Mouse (Mus musculus): ENCODE data around the gene Ucp3. TPM values are rescaled to one million over a fixed set of nuclear protein-coding genes. Genes with fewer than 3 reads are reported as not detected.

Gene Ucp3
- polyA plus RNA-seq, 1 experiment from 2014 or later = not detected

DNA sequence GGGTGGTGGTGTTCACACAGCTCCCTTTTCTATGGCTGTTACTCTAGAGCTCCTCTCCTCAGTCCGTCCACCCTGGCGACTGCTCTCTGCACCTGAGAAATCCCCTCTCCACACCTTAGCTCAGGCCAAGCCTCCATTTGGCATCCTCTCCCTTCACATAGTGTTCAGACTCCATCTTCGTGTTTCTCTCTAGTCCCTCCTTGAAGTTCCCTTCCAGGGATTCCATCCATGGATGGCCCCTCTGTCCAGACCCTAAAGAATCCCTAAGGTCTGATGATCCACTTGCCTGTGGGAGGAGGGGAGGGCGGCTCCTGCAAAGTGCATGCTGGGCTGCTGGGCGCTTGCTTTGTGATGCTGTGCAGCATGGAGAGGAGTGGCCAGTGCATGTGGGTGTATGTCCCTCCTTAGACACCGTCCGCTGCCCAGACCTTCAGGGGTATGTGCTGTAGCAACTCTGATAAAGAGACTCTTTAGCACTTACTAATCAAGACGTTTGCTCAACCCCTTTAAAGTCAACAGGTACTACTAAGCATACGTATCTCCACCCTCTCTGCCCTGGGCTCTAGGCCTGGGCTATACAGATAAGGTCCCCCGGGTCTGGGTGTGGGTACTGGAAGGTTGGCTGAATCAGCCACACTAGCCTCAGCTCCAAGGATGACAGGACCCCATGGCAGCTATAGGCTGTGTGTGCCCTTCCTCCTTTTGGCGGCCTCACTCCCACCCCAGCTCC is 5.8 kb upstream of the Ucp3 start:
- H3K27ac ChIP-seq (ENCODE audit: low read depth, low read length) = no peak overlapping the region
- H3K4me1 ChIP-seq (ENCODE audit: control insufficient read depth, insufficient read depth, low read length) = no peaks in the 10 kb centered on the region
- H3K27me3 ChIP-seq (replicated peaks; ENCODE audit: control insufficient read depth, insufficient read depth, low read length) = no peaks in the 10 kb centered on the region
- H3K4me2 ChIP-seq (ENCODE audit: low read length) = no peak overlapping the region
- H3K9me3 ChIP-seq (replicated peaks; ENCODE audit: control insufficient read depth, low read length) = no peaks in the 10 kb centered on the region
- DNase-seq (ENCODE audit: low spot score) = no peak
- peaks cover 48% of the 10 kb centered on the region for H3K36me3 ChIP-seq (ENCODE audit: control insufficient read depth, insufficient read depth, low read length)
- ATAC-seq = no peak
- no peak overlapping the region for H3K4me3 ChIP-seq (ENCODE audit: low read depth, low read length)
- 91% methylated on average over 11 of the region's 11 CpGs for WGBS
- H3K9ac ChIP-seq (ENCODE audit: low read length) = no peak overlapping the region

GRCm38 (mm10) chr7:100468761-100469160 is 4.0 kb upstream of the Ucp3 start:
- no peak for DNase-seq (ENCODE audit: low spot score)
- no peaks in the 10 kb centered on the region for H3K9me3 ChIP-seq (replicated peaks; ENCODE audit: control insufficient read depth, low read length)
- H3K36me3 ChIP-seq (ENCODE audit: control insufficient read depth, insufficient read depth, low read length) = peaks cover 42% of the 10 kb centered on the region
- no peak overlapping the region for H3K4me2 ChIP-seq (ENCODE audit: low read length)
- WGBS = 85% methylated on average over 6 of the region's 6 CpGs
- no peaks in the 10 kb centered on the region for H3K4me1 ChIP-seq (ENCODE audit: control insufficient read depth, insufficient read depth, low read length)
- no peak overlapping the region for H3K9ac ChIP-seq (ENCODE audit: low read length)
- no peak overlapping the region for H3K4me3 ChIP-seq (ENCODE audit: low read depth, low read length)
- no peaks in the 10 kb centered on the region for H3K27me3 ChIP-seq (replicated peaks; ENCODE audit: control insufficient read depth, insufficient read depth, low read length)
- H3K27ac ChIP-seq (ENCODE audit: low read depth, low read length) = no peak overlapping the region
- ATAC-seq = no peak

DNA sequence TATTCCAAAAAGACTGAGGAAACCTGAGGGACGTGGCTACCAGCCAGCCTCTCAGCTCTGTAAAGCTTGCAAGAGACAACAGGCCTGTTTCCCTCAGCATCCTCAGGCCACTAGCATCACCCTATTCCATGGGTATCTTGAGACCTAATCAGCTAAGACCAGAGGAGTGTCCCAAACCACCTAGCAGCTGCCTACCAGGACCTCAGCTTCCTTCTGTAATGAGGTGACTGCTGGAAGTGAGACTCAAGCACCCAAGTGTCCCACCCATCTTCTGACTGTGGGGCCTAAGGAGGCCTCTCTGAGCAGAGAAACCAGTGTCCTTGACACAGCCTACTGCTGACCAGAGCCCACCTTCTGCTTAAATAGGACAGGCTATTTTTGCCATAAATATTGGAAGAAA is 3.3 kb upstream of the Ucp3 start:
- no peak overlapping the region for H3K27ac ChIP-seq (ENCODE audit: low read depth, low read length)
- 83% methylated on average over 1 of the region's 1 CpGs for WGBS
- H3K9me3 ChIP-seq (replicated peaks; ENCODE audit: control insufficient read depth, low read length) = no peaks in the 10 kb centered on the region
- no peaks in the 10 kb centered on the region for H3K4me1 ChIP-seq (ENCODE audit: control insufficient read depth, insufficient read depth, low read length)
- no peak overlapping the region for H3K9ac ChIP-seq (ENCODE audit: low read length)
- DNase-seq (ENCODE audit: low spot score) (no peak), ATAC-seq (no peak)
- no peak overlapping the region for H3K4me2 ChIP-seq (ENCODE audit: low read length)
- H3K4me3 ChIP-seq (ENCODE audit: low read depth, low read length) = no peak overlapping the region
- H3K36me3 ChIP-seq (ENCODE audit: control insufficient read depth, insufficient read depth, low read length) = peaks cover 37% of the 10 kb centered on the region
- no peaks in the 10 kb centered on the region for H3K27me3 ChIP-seq (replicated peaks; ENCODE audit: control insufficient read depth, insufficient read depth, low read length)

DNA sequence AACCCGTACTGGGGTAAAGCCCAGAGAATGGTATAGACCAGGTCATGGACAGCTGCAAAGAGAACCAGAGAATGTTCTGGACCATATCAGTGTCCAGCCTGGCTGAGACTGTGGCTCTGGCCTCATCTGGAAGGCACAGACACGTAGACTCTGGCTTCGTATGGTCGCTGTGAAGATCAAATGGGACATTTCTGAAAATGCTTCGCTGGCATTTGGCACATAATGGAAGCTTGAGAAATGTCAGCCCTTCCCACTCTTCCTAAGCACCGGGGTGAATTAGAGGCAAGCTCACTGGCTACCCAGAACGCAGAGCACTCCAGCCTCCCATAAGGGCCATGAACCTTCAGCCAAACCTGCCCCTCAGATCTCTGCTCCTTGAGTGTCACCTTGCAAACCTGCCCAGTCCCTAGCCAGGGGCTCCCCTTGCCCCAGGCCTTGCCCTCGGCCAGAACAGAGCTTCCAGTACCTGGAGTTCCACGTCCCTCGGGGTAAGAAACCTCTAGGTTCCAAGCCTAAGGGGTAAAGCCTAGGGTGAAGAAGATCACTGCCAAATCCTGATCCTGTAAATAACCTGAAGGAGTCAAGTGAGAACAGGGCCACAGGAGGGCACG is 1.9 kb upstream of the Ucp3 start:
- 94% methylated on average over 11 of the region's 11 CpGs for WGBS

DNA sequence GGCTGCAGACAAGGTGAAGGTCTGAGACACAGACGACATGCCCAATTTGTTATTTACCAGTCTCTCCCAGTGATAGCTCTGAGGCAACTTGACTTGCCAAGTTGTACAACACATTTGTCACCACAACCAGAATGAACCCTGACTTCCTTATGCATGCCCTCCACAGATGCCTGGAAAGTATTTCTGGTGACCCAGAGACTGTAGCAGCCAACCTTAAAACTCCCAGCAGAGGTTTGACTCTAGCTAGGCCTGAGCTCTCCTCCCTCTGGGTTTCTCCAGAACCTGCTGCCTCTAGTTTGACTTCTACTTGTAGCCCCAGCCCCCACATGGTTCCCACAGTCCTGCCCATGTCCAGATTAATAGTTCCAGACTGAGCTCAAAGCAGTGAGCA is 1.4 kb upstream of the Ucp3 start:
- no peak overlapping the region for H3K4me3 ChIP-seq (ENCODE audit: low read depth, low read length)
- H3K36me3 ChIP-seq (ENCODE audit: control insufficient read depth, insufficient read depth, low read length) = peaks cover 25% of the 10 kb centered on the region
- no peaks in the 10 kb centered on the region for H3K4me1 ChIP-seq (ENCODE audit: control insufficient read depth, insufficient read depth, low read length)
- H3K27ac ChIP-seq (ENCODE audit: low read depth, low read length) = no peak overlapping the region
- H3K4me2 ChIP-seq (ENCODE audit: low read length) = no peak overlapping the region
- DNase-seq (ENCODE audit: low spot score) (no peak), ATAC-seq (no peak)
- WGBS = 100% methylated on average over 1 of the region's 1 CpGs
- H3K9ac ChIP-seq (ENCODE audit: low read length) = no peak overlapping the region
- H3K27me3 ChIP-seq (replicated peaks; ENCODE audit: control insufficient read depth, insufficient read depth, low read length) = no peaks in the 10 kb centered on the region
- no peaks in the 10 kb centered on the region for H3K9me3 ChIP-seq (replicated peaks; ENCODE audit: control insufficient read depth, low read length)

More for the DNA sequence above, 1.9 kb upstream of the Ucp3 start:
- no peaks in the 10 kb centered on the region for H3K27me3 ChIP-seq (replicated peaks; ENCODE audit: control insufficient read depth, insufficient read depth, low read length)
- no peak overlapping the region for H3K4me3 ChIP-seq (ENCODE audit: low read depth, low read length)
- H3K36me3 ChIP-seq (ENCODE audit: control insufficient read depth, insufficient read depth, low read length) = peaks cover 26% of the 10 kb centered on the region
- DNase-seq (ENCODE audit: low spot score) (no peak), ATAC-seq (no peak)
- H3K9me3 ChIP-seq (replicated peaks; ENCODE audit: control insufficient read depth, low read length) = no peaks in the 10 kb centered on the region
- H3K4me1 ChIP-seq (ENCODE audit: control insufficient read depth, insufficient read depth, low read length) = no peaks in the 10 kb centered on the region
- no peak overlapping the region for H3K27ac ChIP-seq (ENCODE audit: low read depth, low read length)
- H3K4me2 ChIP-seq (ENCODE audit: low read length) = no peak overlapping the region
- H3K9ac ChIP-seq (ENCODE audit: low read length) = no peak overlapping the region

DNA sequence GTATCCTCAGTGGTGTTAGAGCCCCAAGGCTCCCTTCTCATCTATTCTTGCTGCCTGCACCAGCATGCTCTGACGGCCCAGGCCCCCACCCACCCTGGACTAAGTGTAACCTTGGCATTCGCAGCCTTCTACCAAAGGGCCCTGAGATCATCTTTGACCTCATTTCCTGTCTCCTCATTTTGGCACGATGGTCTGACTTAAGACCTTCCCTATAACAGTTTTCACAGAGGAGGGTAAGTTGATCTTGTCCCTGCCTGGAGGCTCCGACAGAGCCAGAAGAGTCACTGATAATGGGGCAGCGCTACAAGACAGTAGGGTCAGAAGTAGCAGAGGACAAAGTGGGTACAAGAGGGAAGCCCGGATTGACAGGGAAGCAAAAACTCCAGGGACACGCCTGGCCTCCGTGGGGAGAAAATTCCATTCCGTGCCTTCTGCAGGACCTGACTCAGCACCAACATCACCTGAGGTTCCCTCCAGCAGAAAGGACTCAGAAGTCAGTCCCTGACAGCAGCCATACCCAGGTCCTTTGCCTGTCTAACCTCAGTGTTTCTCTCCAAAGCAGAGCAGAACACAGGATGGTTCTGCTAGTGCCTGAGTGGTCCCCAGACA is 1.2 kb downstream of the Ucp3 start:
- no peak for ATAC-seq
- Histone ChIP-seq H3K9ac (ENCODE audit: low read length) (no peak overlapping the region), H3K4me2 (ENCODE audit: low read length) (no peak overlapping the region), H3K4me1 (ENCODE audit: control insufficient read depth, insufficient read depth, low read length) (no peaks in the 10 kb centered on the region), H3K9me3 (replicated peaks; ENCODE audit: control insufficient read depth, low read length) (no peaks in the 10 kb centered on the region), H3K27ac (ENCODE audit: low read depth, low read length) (no peak overlapping the region), H3K27me3 (replicated peaks; ENCODE audit: control insufficient read depth, insufficient read depth, low read length) (no peaks in the 10 kb centered on the region), H3K4me3 (ENCODE audit: low read depth, low read length) (no peak overlapping the region), H3K36me3 (ENCODE audit: control insufficient read depth, insufficient read depth, low read length) (peaks cover 14% of the 10 kb centered on the region)
- 94% methylated on average over 9 of the region's 9 CpGs for WGBS
- DNase-seq (ENCODE audit: low spot score) = no peak

- ATAC-seq (no peak), DNase-seq (ENCODE audit: low spot score) (no peak)
- Histone ChIP-seq H3K9me3 (replicated peaks; ENCODE audit: control insufficient read depth, low read length) (no peaks in the 10 kb centered on the region), H3K4me2 (ENCODE audit: low read length) (no peak overlapping the region), H3K4me3 (ENCODE audit: low read depth, low read length) (no peak overlapping the region), H3K4me1 (ENCODE audit: control insufficient read depth, insufficient read depth, low read length) (no peaks in the 10 kb centered on the region), H3K36me3 (ENCODE audit: control insufficient read depth, insufficient read depth, low read length) (peaks cover 7% of the 10 kb centered on the region), H3K9ac (ENCODE audit: low read length) (no peak overlapping the region), H3K27ac (ENCODE audit: low read depth, low read length) (no peak overlapping the region), H3K27me3 (replicated peaks; ENCODE audit: control insufficient read depth, insufficient read depth, low read length) (no peaks in the 10 kb centered on the region)
- WGBS = 75% methylated on average over 1 of the region's 1 CpGs
These were observed 1.9 kb downstream of the Ucp3 start for GRCm38 (mm10) chr7:100474680-100475079.

- Histone ChIP-seq H3K4me1 (ENCODE audit: control insufficient read depth, insufficient read depth, low read length) (no peaks in the 10 kb centered on the region), H3K4me2 (ENCODE audit: low read length) (no peak overlapping the region), H3K36me3 (ENCODE audit: control insufficient read depth, insufficient read depth, low read length) (no peaks in the 10 kb centered on the region), H3K9me3 (replicated peaks; ENCODE audit: control insufficient read depth, low read length) (no peaks in the 10 kb centered on the region), H3K4me3 (ENCODE audit: low read depth, low read length) (no peak overlapping the region), H3K27ac (ENCODE audit: low read depth, low read length) (no peak overlapping the region), H3K9ac (ENCODE audit: low read length) (no peak overlapping the region), H3K27me3 (replicated peaks; ENCODE audit: control insufficient read depth, insufficient read depth, low read length) (no peaks in the 10 kb centered on the region)
- DNase-seq (ENCODE audit: low spot score) = no peak
- ATAC-seq = no peak
- 77% methylated on average over 20 of the region's 20 CpGs for WGBS
These were observed 6.5 kb downstream of the Ucp3 start for GRCm38 (mm10) chr7:100479100-100479822.

- no peaks in the 10 kb centered on the region for H3K4me1 ChIP-seq (ENCODE audit: control insufficient read depth, insufficient read depth, low read length)
- ATAC-seq (no peak), DNase-seq (ENCODE audit: low spot score) (no peak)
- no peak overlapping the region for H3K9ac ChIP-seq (ENCODE audit: low read length)
- WGBS = 80% methylated on average over 15 of the region's 15 CpGs
- H3K27me3 ChIP-seq (replicated peaks; ENCODE audit: control insufficient read depth, insufficient read depth, low read length) = no peaks in the 10 kb centered on the region
- H3K4me2 ChIP-seq (ENCODE audit: low read length) = no peak overlapping the region
- H3K27ac ChIP-seq (ENCODE audit: low read depth, low read length) = no peak overlapping the region
- no peaks in the 10 kb centered on the region for H3K9me3 ChIP-seq (replicated peaks; ENCODE audit: control insufficient read depth, low read length)
- no peaks in the 10 kb centered on the region for H3K36me3 ChIP-seq (ENCODE audit: control insufficient read depth, insufficient read depth, low read length)
- H3K4me3 ChIP-seq (ENCODE audit: low read depth, low read length) = no peak overlapping the region
These were observed 7.0 kb downstream of the Ucp3 start for GRCm38 (mm10) chr7:100479823-100480164.
